Mouse (Mus musculus) small intestine, adult 2 months (tissue): Measurements from ENCODE around the gene Arhgef1.

Experiments used
- CTCF ChIP-seq: fragments of 200-500 bp; IDR thresholded peaks from 2 replicates; pipeline ENCODE4 v1.5.1; 2012; ENCODE audit warnings: low read depth, mild to moderate bottlenecking, control low read depth, inconsistent platforms, low read length, moderate library complexity, mixed read lengths; ENCODE audit not compliant: insufficient replicate concordance, insufficient read length; ENCODE audit errors: extremely low read depth
- POLR2A ChIP-seq: fragments of 200-500 bp; IDR thresholded peaks from 2 replicates; pipeline ENCODE4 v1.6.1; 2012; ENCODE audit warnings: low read depth, mild to moderate bottlenecking, control low read depth, inconsistent platforms, low read length, moderate library complexity

- TF ChIP-seq CTCF (peak; percentile 35; the same call in 1 of the 2 replicates), POLR2A (peak; percentile 89)
Observed at GRCm38 (mm10) chr7:24971972-24972893, 69.5 kb downstream of the Arhgef1 start, which contains the start of gene Rabac1.
